Mouse (Mus musculus) T-helper 1 cell (primary cell): ENCODE results near the gene Rnf220.

ENCODE experiments used
- in situ Hi-C: fragments of 300-600 bp; cut with MboI, MseI; formaldehyde crosslinking; loops from one replicate; pipeline ENCODE4 v1.15.1; 2025; ENCODE audit warnings: high pct_unique_total_duplicates

Gene Rnf220

GRCm38 (mm10) chr4:117234166-117234741 lies 262.6 kb downstream of the Rnf220 start:
- in situ Hi-C loops, result no loop called here

- in situ Hi-C loops, result no loop called here
Observed at GRCm38 (mm10) chr4:117231208-117231607, 265.6 kb downstream of the Rnf220 start.

GRCm38 (mm10) chr4:117230331-117230730 lies 266.5 kb downstream of the Rnf220 start:
- in situ Hi-C loops, result no loop called here

GRCm38 (mm10) chr4:117229590-117229989 lies 267.3 kb downstream of the Rnf220 start:
- in situ Hi-C loops, result no loop called here

GRCm38 (mm10) chr4:117225250-117225649 lies 271.6 kb downstream of the Rnf220 start:
- in situ Hi-C loops, result no loop called here

- in situ Hi-C loops, result no loop called here
Observed at GRCm38 (mm10) chr4:117224122-117224521, 272.7 kb downstream of the Rnf220 start.

GRCm38 (mm10) chr4:117223001-117223400 lies 273.9 kb downstream of the Rnf220 start:
- in situ Hi-C loops, result no loop called here

- in situ Hi-C loops, result no loop called here
Observed at GRCm38 (mm10) chr4:117221836-117222235, 275.0 kb downstream of the Rnf220 start.
